Mouse (Mus musculus): Measurements from ENCODE around the gene Abcf2. TPM values are rescaled to one million over a fixed set of nuclear protein-coding genes. Genes with fewer than 3 reads are reported as not detected.

The Abcf2 gene
- total and polyA plus RNA-seq, 2 experiments from 2014 or later, result 49.6 to 56.0 TPM

DNA sequence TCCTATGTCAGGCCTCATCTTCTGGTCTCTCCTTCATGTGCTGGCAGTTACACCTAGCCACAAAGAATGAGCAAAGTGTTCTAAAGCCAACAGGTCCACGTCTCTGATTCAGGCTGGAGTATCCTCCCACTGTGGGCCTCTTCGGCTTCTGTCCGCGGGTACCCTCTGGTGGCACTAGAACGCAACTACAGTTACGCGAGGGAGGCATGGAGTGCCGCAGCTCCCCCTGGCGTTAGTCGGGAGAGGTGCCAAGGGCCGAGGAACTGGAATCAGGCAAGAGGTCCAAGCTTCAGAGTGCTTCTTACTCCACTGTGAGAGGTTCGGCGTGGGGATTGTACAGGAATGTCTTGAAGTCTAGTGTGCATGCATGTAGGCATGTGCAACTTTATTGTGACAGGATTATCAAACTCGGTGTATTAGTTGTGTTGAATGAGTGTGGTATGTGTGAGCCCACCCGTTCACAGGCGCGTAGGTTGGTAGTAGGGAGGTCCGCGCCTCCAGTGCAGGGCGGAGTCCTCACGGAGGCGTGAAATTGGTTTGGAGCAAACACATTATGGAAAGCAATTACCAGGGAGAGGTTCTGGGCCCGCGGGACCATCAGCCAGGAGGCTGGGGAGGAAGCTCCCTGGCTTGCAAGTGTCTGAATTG is 47.1 kb downstream of the Abcf2 start:
- H3K4me1 ChIP-seq (ENCODE audit: control insufficient read depth, insufficient read depth), result 0 out of 2 replicates have a peak, but pooled peaks cover 6% of the 10 kb centered on the region
- WGBS, result 21% methylated on average over 24 of the region's 24 CpGs
- H3K9me3 ChIP-seq (replicated peaks; ENCODE audit: control insufficient read depth, low read length), result no peaks in the 10 kb centered on the region
- no peak overlapping the region for H3K9ac ChIP-seq (replicated peaks; ENCODE audit: low read depth, low read length)
- ATAC-seq (ENCODE audit: insufficient read depth, low read depth) (peak; percentile 70), DNase-seq (ENCODE audit: low spot score) (peak; percentile 86)
- peaks cover 12% of the 10 kb centered on the region; the same call in 1 of the 2 replicates for H3K36me3 ChIP-seq (replicated peaks; ENCODE audit: control insufficient read depth, insufficient read depth, low read length)
- no peak for TF ChIP-seq EP300 (IDR thresholded peaks at IDR 0.05; ENCODE audit: low read depth)
- peak; percentile 100 for TF ChIP-seq CTCF (IDR thresholded peaks at IDR 0.05; ENCODE audit: low read depth)
- H3K4me3 ChIP-seq (ENCODE audit: low read depth, low read length), result no peak overlapping the region
- H3K4me2 ChIP-seq (ENCODE audit: low read depth, low read length), result no peak overlapping the region
- H3K27ac ChIP-seq (ENCODE audit: low read depth), result no peak overlapping the region
- peaks cover 56% of the 10 kb centered on the region for H3K27me3 ChIP-seq (ENCODE audit: control insufficient read depth, insufficient read depth, low read length)

DNA sequence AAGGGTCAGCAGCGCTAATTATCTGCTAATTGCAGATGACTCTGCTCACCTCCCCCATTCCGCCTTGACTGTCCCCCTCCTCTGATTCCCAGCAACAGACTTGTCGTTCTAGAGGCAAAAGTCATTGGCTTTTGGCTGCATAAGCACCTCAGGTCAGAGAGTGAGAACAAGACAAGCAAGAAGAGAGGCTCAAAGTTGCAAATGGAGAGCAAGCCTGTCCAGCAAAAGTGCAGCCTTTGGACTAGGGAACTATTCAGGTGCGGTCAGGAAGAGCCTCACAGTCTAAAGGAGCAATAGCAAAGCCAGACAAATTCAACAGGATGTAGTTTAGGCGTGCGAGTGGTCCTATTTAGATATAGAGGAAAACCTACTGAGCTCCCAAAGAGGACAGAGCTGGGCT is 49.5 kb downstream of the Abcf2 start:
- H3K4me1 ChIP-seq (ENCODE audit: control insufficient read depth, insufficient read depth), result 0 out of 2 replicates have a peak, but pooled peaks cover 6% of the 10 kb centered on the region
- H3K27ac ChIP-seq (ENCODE audit: low read depth), result no peak overlapping the region
- DNase-seq (ENCODE audit: low spot score) (no peak), ATAC-seq (ENCODE audit: insufficient read depth, low read depth) (no peak)
- H3K36me3 ChIP-seq (replicated peaks; ENCODE audit: control insufficient read depth, insufficient read depth, low read length), result peaks cover 5% of the 10 kb centered on the region; the same call in 1 of the 2 replicates
- TF ChIP-seq CTCF (IDR thresholded peaks at IDR 0.05; ENCODE audit: low read depth) (no peak), EP300 (IDR thresholded peaks at IDR 0.05; ENCODE audit: low read depth) (no peak)
- no peak overlapping the region for H3K4me3 ChIP-seq (ENCODE audit: low read depth, low read length)
- H3K9me3 ChIP-seq (replicated peaks; ENCODE audit: control insufficient read depth, low read length), result no peaks in the 10 kb centered on the region
- no peak overlapping the region for H3K4me2 ChIP-seq (ENCODE audit: low read depth, low read length)
- H3K27me3 ChIP-seq (ENCODE audit: control insufficient read depth, insufficient read depth, low read length), result peaks cover 80% of the 10 kb centered on the region
- 20% methylated on average over 6 of the region's 6 CpGs for WGBS
- no peak overlapping the region for H3K9ac ChIP-seq (replicated peaks; ENCODE audit: low read depth, low read length)

DNA sequence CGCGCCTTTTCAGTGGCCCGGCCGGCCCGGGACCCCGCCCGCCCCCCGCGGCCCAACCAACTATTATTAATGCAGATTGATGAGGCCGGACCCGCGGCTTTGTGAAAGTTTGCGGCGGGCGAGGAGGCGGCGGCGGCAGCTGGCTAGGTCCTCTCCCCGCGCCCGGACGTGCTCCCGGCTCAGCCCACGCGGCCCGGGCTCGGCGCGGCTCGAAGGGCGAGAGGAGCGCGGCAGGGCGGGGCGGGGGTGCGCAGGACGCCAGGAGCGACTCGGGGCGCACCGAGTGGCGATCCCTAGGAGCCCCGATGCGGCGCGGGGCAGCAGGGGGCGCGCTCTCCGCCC is 50.4 kb downstream of the Abcf2 start, which contains the start of gene Gbx1:
Gbx1 (minus strand) TSS at position 314 of the 342 bp plus-strand sequence.
- H3K27me3 ChIP-seq (ENCODE audit: control insufficient read depth, insufficient read depth, low read length), result peaks cover 89% of the 10 kb centered on the region
- H3K9me3 ChIP-seq (replicated peaks; ENCODE audit: control insufficient read depth, low read length), result no peaks in the 10 kb centered on the region
- no peak for TF ChIP-seq EP300 (IDR thresholded peaks at IDR 0.05; ENCODE audit: low read depth)
- no peak for TF ChIP-seq CTCF (IDR thresholded peaks at IDR 0.05; ENCODE audit: low read depth)
- DNase-seq (ENCODE audit: low spot score) (no peak), ATAC-seq (ENCODE audit: insufficient read depth, low read depth) (no peak; the same call in 1 of the 2 replicates)
- WGBS, result under 1% methylated on average over 20 of the region's 49 CpGs
- H3K9ac ChIP-seq (replicated peaks; ENCODE audit: low read depth, low read length), result no peak within 1 kb of the TSS
- H3K4me2 ChIP-seq (ENCODE audit: low read depth, low read length), result peak within 1 kb of the TSS; percentile 70
- H3K4me1 ChIP-seq (ENCODE audit: control insufficient read depth, insufficient read depth), result 0 out of 2 replicates have a peak, but pooled peaks cover 6% of the 10 kb centered on the region
- H3K4me3 ChIP-seq (ENCODE audit: low read depth, low read length), result peak within 1 kb of the TSS; percentile 41
- no peaks in the 10 kb centered on the region for H3K36me3 ChIP-seq (replicated peaks; ENCODE audit: control insufficient read depth, insufficient read depth, low read length)
- no peak within 1 kb of the TSS for H3K27ac ChIP-seq (ENCODE audit: low read depth)

DNA sequence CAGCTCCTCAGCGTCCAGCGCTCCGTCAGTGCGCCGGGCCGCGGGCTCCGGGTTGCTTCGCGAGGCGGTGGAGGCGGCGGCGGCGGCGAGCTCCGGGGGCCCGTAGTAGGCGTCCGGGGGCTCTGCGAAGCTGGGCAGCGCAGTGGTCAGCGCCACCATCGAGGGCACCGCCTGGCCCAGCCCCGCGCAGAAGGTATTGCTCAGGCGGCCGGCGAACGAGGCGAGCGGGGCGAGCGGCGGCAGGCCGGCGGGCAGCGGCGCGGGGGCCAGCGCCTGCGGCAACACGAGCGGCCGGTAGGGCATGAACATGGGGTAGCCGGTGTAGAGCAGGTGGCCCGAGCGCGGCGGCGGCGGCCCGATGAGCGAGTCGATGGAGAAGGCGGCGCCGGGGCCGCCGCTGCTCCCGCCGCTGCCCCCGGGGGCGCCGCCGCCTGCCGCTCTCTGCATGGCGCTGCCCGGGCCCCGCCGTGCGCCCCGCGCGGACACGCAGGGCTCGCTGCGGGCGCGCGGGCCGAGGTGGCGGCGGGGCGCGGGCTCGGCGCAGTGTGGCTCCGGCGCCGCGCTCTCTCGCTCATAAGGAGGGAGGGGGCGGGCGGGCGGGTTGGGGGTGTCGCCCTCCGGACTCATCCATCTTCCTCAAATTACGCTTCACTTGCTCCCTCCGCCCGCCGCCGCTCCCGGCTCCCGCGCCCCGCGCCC is 50.9 kb downstream of the Abcf2 start:
- peaks cover 91% of the 10 kb centered on the region for H3K27me3 ChIP-seq (ENCODE audit: control insufficient read depth, insufficient read depth, low read length)
- DNase-seq (ENCODE audit: low spot score) (no peak), ATAC-seq (ENCODE audit: insufficient read depth, low read depth) (peak; percentile 27; the same call in 1 of the 2 replicates)
- H3K4me3 ChIP-seq (ENCODE audit: low read depth, low read length), result peak overlapping the region; percentile 41
- TF ChIP-seq CTCF (IDR thresholded peaks at IDR 0.05; ENCODE audit: low read depth) (no peak), EP300 (IDR thresholded peaks at IDR 0.05; ENCODE audit: low read depth) (no peak)
- no peak overlapping the region for H3K27ac ChIP-seq (ENCODE audit: low read depth)
- no peaks in the 10 kb centered on the region for H3K9me3 ChIP-seq (replicated peaks; ENCODE audit: control insufficient read depth, low read length)
- H3K36me3 ChIP-seq (replicated peaks; ENCODE audit: control insufficient read depth, insufficient read depth, low read length), result no peaks in the 10 kb centered on the region
- H3K9ac ChIP-seq (replicated peaks; ENCODE audit: low read depth, low read length), result no peak overlapping the region
- WGBS, result under 1% methylated on average over 58 of the region's 109 CpGs
- H3K4me1 ChIP-seq (ENCODE audit: control insufficient read depth, insufficient read depth), result 0 out of 2 replicates have a peak, but pooled peaks cover 6% of the 10 kb centered on the region
- H3K4me2 ChIP-seq (ENCODE audit: low read depth, low read length), result peak overlapping the region; percentile 70

DNA sequence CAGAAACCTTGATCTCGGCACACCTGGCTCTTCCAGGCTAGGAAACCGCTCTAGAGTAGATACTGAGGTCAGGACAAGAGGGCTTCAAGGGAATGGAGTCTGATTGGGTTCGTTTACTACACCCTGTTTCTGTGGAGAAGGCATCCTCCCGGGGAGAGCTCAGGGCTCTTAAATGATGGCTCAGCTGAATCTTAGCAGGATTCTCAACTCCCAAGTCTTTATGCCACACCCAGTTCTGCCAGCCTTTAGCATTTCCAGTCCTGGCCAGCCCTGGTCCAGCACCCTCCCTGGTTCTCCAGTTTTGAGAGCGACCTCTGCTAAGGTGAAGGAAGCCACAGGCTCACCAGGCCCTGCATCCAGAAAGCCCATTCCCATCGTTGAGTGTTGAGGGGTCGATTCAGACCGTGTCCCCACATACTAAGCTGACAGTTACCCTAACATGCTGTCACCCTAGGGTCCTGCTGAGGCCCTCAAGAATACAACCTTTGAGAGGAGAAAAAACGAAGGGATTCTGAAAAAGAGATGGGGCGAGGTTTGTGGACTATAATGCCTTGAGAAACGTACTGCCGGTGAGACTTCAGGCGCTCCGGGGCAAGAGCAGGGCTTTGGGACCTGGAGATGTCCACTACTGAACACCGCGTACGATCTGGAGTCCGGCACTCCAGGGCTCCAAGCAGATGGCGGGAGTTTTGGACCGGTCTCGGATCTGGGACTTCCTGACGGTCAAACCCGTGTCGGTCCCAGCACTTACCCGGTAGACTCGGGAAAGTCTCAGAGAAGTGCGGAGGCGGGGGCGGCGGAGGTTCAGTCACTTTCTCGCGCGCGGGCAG is 51.7 kb downstream of the Abcf2 start:
- ATAC-seq (ENCODE audit: insufficient read depth, low read depth) (no peak), DNase-seq (ENCODE audit: low spot score) (no peak)
- no peak overlapping the region for H3K27ac ChIP-seq (ENCODE audit: low read depth)
- H3K36me3 ChIP-seq (replicated peaks; ENCODE audit: control insufficient read depth, insufficient read depth, low read length), result no peaks in the 10 kb centered on the region
- WGBS, result 4% methylated on average over 34 of the region's 34 CpGs
- peaks cover 87% of the 10 kb centered on the region for H3K27me3 ChIP-seq (ENCODE audit: control insufficient read depth, insufficient read depth, low read length)
- peak overlapping the region; percentile 41 for H3K4me3 ChIP-seq (ENCODE audit: low read depth, low read length)
- H3K9ac ChIP-seq (replicated peaks; ENCODE audit: low read depth, low read length), result no peak overlapping the region
- no peaks in the 10 kb centered on the region for H3K9me3 ChIP-seq (replicated peaks; ENCODE audit: control insufficient read depth, low read length)
- peak overlapping the region; percentile 70 for H3K4me2 ChIP-seq (ENCODE audit: low read depth, low read length)
- H3K4me1 ChIP-seq (ENCODE audit: control insufficient read depth, insufficient read depth), result 0 out of 2 replicates have a peak, but pooled peaks cover 6% of the 10 kb centered on the region
- TF ChIP-seq EP300 (IDR thresholded peaks at IDR 0.05; ENCODE audit: low read depth) (no peak), CTCF (IDR thresholded peaks at IDR 0.05; ENCODE audit: low read depth) (no peak)

Data from heart, postnatal 0 days (tissue).